Comparison of ENCODE assay signal across 34 mouse cellular contexts in the genomic region with DNA sequence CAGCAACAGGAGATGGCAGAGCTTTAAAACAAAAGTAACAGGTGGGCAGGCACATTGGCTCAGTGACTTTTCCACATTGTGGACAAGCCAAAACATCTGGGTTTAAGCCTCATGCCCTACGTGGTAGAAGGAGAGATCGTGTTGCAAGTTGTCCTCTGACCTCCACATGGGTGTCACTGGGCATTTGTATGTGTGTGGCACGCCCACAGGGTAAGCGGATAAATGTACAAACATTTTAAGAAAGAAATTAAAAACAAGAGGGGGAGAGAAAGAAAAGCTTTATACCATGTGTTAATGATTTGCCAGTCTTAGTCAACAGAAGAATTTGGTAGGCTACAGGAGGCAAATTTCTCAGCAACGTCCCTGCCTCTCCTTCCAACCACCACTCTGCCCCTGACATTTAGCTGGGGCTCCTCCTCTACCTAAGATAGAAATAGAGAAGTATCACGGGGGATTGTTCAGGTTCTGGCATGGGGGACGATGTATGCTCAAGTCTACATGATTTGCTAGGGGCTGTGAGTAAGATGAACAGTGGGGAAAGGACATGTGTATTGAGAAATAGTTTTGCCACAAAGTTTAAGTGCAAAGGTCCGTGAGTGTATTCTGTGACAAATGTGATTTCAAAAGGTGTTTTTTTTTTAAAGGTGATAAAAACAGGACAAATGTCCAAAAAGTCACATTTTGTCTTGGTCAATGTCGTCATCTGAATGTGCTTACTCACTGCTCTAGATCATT. TPM values are rescaled to one million over a fixed set of nuclear protein-coding genes. Genes with fewer than 3 reads are reported as not detected.
DNase-seq lines count a peak whose midpoint lies in the region; ATAC-seq and TF ChIP-seq lines count a peak whose summit lies in the region.
"Had no signal": no experiment of that assay in that cellular context is flagged by ENCODE, and none has a peak within 500 bp of the region (broad histone marks: within the 10 kb centered on the region; RNA-seq: fewer than 3 reads in every experiment).

No protein-coding gene starts in this region.

- no peak overlapping the region for H3K9ac ChIP-seq in embryonic facial prominence, embryonic 11.5 days (replicated peaks; ENCODE audit: low read length)
- H3K9ac ChIP-seq in CH12.LX (ENCODE audit: insufficient read depth, low read depth): no peak overlapping the region
- peak overlapping the region; percentile 51; the same call in 1 of the 2 replicates for H3K9ac ChIP-seq in liver, postnatal 0 days (replicated peaks)
- H3K9ac ChIP-seq: embryonic facial prominence, embryonic 13.5 days; forebrain, embryonic 12.5 days; intestine, embryonic 15.5 days; liver, embryonic 13.5 days; neural tube, embryonic 15.5 days had no signal

- no peak for TF ChIP-seq POLR2A in CH12.LX (IDR thresholded peaks at IDR 0.05; ENCODE audit: low read depth, low read length)

- no peaks in the 10 kb centered on the region for H3K36me3 ChIP-seq in embryonic facial prominence, embryonic 11.5 days (replicated peaks; ENCODE audit: control insufficient read depth, insufficient read depth, low read depth, low read length)
- no peaks in the 10 kb centered on the region for H3K36me3 ChIP-seq in embryonic facial prominence, embryonic 10.5 days (replicated peaks)
- no peaks in the 10 kb centered on the region for H3K36me3 ChIP-seq in CH12.LX (replicated peaks in 1 of 2; ENCODE audit: control insufficient read depth in 1 of 2, insufficient read depth in 1 of 2, low read length in 1 of 2)
- no peaks in the 10 kb centered on the region for H3K36me3 ChIP-seq in liver, postnatal 0 days (replicated peaks; ENCODE audit: insufficient read depth, low read length)
- H3K36me3 ChIP-seq: embryonic facial prominence, embryonic 13.5 days; forebrain, embryonic 12.5 days; intestine, embryonic 15.5 days; limb, embryonic 10.5 days; liver, embryonic 13.5 days; neural tube, embryonic 15.5 days had no signal

- H3K4me1 ChIP-seq in embryonic facial prominence, embryonic 11.5 days (ENCODE audit: control insufficient read depth, insufficient read depth, low read length): no peaks in the 10 kb centered on the region
- peaks cover 6% of the 10 kb centered on the region for H3K4me1 ChIP-seq in embryonic facial prominence, embryonic 10.5 days
- H3K4me1 ChIP-seq in CH12.LX (ENCODE audit: control insufficient read depth in 1 of 2, insufficient read depth in 2 of 2): peaks cover 3 to 18% of the 10 kb centered on the region in 2 experiments; a peak in 3 of 4 replicates
- no peaks in the 10 kb centered on the region for H3K4me1 ChIP-seq in liver, postnatal 0 days (ENCODE audit: insufficient read depth)
- H3K4me1 ChIP-seq: forebrain, embryonic 12.5 days; intestine, embryonic 15.5 days; liver, embryonic 13.5 days; neural tube, embryonic 15.5 days had no signal

- dilution Hi-C loops in CH12.LX (cut with MboI; ENCODE audit: extremely low pct_ligation_motif_present, extremely low pct_unique_long_range_greater_than_20kb, low sequenced_read_pairs): no loop called here

- H3K27ac ChIP-seq in embryonic facial prominence, embryonic 11.5 days (replicated peaks; ENCODE audit: low read depth, low read length): no peak overlapping the region
- no peak overlapping the region for H3K27ac ChIP-seq in embryonic facial prominence, embryonic 10.5 days (replicated peaks)
- H3K27ac ChIP-seq in CH12.LX (ENCODE audit: insufficient read depth, low read depth): no peak overlapping the region
- H3K27ac ChIP-seq in liver, postnatal 0 days (ENCODE audit: low read depth): peak overlapping the region; percentile 95
- H3K27ac ChIP-seq: embryonic facial prominence, embryonic 13.5 days; forebrain, embryonic 12.5 days; gastrocnemius, adult 2 months; intestine, embryonic 15.5 days; limb, embryonic 10.5 days; liver, embryonic 13.5 days; neural tube, embryonic 15.5 days; stomach, postnatal 0 days had no signal

- in situ Hi-C loops in CH12.LX (cut with MboI; ENCODE audit: low pct_ligation_motif_present, low pct_unique_long_range_greater_than_20kb, low sequenced_read_pairs): no loop called here

- TF ChIP-seq RAD21 in CH12.LX (IDR thresholded peaks at IDR 0.05; ENCODE audit: low read depth, low read length): no peak

- ATAC-seq in embryonic facial prominence, embryonic 11.5 days (replicated peaks; ENCODE audit: insufficient number of reproducible peaks, low FRiP score, low TSS enrichment, low read depth): no peak
- ATAC-seq in liver, postnatal 0 days: peak; percentile 88
- ATAC-seq: CD4-positive, CD25-positive, alpha-beta regulatory T cell, adult 4 months; hindbrain, embryonic 16.5 days; intestine, embryonic 15.5 days; midbrain, embryonic 16.5 days; Patski had no signal

- WGBS in embryonic facial prominence, embryonic 11.5 days: 55% methylated on average over 9 of the region's 9 CpGs
- WGBS in embryonic facial prominence, embryonic 10.5 days: 62% methylated on average over 9 of the region's 9 CpGs
- 44% methylated on average over 9 of the region's 9 CpGs for WGBS in liver, postnatal 0 days (ENCODE audit: insufficient replicate concordance)

- no peak overlapping the region for H3K4me3 ChIP-seq in embryonic facial prominence, embryonic 11.5 days (ENCODE audit: low read depth, low read length)
- no peak overlapping the region for H3K4me3 ChIP-seq in embryonic facial prominence, embryonic 10.5 days
- no peak overlapping the region for H3K4me3 ChIP-seq in CH12.LX (replicated peaks in 1 of 3; ENCODE audit: low read depth in 2 of 3, low read length in 2 of 3, poor library complexity in 1 of 3)
- H3K4me3 ChIP-seq in liver, postnatal 0 days (ENCODE audit: low read depth, low read length): no peak overlapping the region
- H3K4me3 ChIP-seq: embryonic facial prominence, embryonic 13.5 days; erythroblast, embryonic 14.5 days; forebrain, embryonic 12.5 days; gastrocnemius, adult 2 months; intestine, embryonic 15.5 days; limb, embryonic 10.5 days; liver, embryonic 13.5 days; neural tube, embryonic 15.5 days had no signal

- H3K4me2 ChIP-seq in embryonic facial prominence, embryonic 11.5 days (ENCODE audit: low read depth, low read length): no peak overlapping the region
- no peak overlapping the region for H3K4me2 ChIP-seq in CH12.LX (ENCODE audit: insufficient read depth, low read depth, poor library complexity, severe bottlenecking)
- H3K4me2 ChIP-seq in liver, postnatal 0 days (ENCODE audit: low read depth, low read length): no peak overlapping the region
- H3K4me2 ChIP-seq: embryonic facial prominence, embryonic 13.5 days; forebrain, embryonic 12.5 days; heart, embryonic 11.5 days; intestine, embryonic 15.5 days; liver, embryonic 13.5 days; neural tube, embryonic 15.5 days had no signal

- DNase-seq in embryonic facial prominence, embryonic 11.5 days (ENCODE audit: low spot score): peak; percentile 11
- DNase-seq in embryonic facial prominence, embryonic 10.5 days (ENCODE audit: low spot score): no peak
- peak; percentile 59 for DNase-seq in kidney, adult 9 months
- no peak for DNase-seq in kidney, postnatal 10 days
- DNase-seq in CH12.LX (ENCODE audit: extremely low read depth): no peak
- DNase-seq in liver, postnatal 0 days: peak; percentile 54
- no peak for DNase-seq in natural killer cell, adult 2 months (ENCODE audit: low spot score in 2 of 2)
- no peak for DNase-seq in cerebellum, adult 8-10 months
- DNase-seq: cerebellum, adult 11-12 months; cerebellum, postnatal 14 days; gastrocnemius, adult 2 months; liver, embryonic 13.5 days; lung, postnatal 4 days; right cerebral cortex, adult 18-20 months; thymus, adult 2 months had no signal

- no peaks in the 10 kb centered on the region for H3K79me2 ChIP-seq in CH12.LX (replicated peaks; ENCODE audit: control insufficient read depth, extremely low read depth, insufficient read depth, poor library complexity, severe bottlenecking)

- H3K9me3 ChIP-seq in embryonic facial prominence, embryonic 11.5 days (replicated peaks; ENCODE audit: control insufficient read depth, low read length): no peaks in the 10 kb centered on the region
- H3K9me3 ChIP-seq in embryonic facial prominence, embryonic 10.5 days: no peaks in the 10 kb centered on the region
- H3K9me3 ChIP-seq in CH12.LX (replicated peaks; ENCODE audit: low read length): no peaks in the 10 kb centered on the region
- no peaks in the 10 kb centered on the region for H3K9me3 ChIP-seq in liver, postnatal 0 days (ENCODE audit: low read length)
- H3K9me3 ChIP-seq: embryonic facial prominence, embryonic 13.5 days; forebrain, embryonic 12.5 days; intestine, embryonic 15.5 days; limb, embryonic 10.5 days; liver, embryonic 13.5 days; neural tube, embryonic 15.5 days had no signal

- TF ChIP-seq EP300 in CH12.LX (IDR thresholded peaks at IDR 0.05; ENCODE audit: low read length): no peak
- peak; percentile 57; the same call in 1 of the 2 replicates for TF ChIP-seq EP300 in liver, postnatal 0 days (IDR thresholded peaks at IDR 0.05; ENCODE audit: low read depth)

- TF ChIP-seq CTCF in CH12.LX (conservative IDR thresholded peaks at IDR 0.05 in 1 of 2, IDR thresholded peaks at IDR 0.05 in 1 of 2; ENCODE audit: low read depth in 2 of 2, low read length in 2 of 2): no peak
- no peak for TF ChIP-seq CTCF in liver, postnatal 0 days (IDR thresholded peaks at IDR 0.05; ENCODE audit: low read depth)

- no peaks in the 10 kb centered on the region for H3K27me3 ChIP-seq in embryonic facial prominence, embryonic 11.5 days (ENCODE audit: control insufficient read depth, insufficient read depth, low read length)
- no peaks in the 10 kb centered on the region for H3K27me3 ChIP-seq in embryonic facial prominence, embryonic 10.5 days (replicated peaks; ENCODE audit: low read depth, poor library complexity, severe bottlenecking)
- H3K27me3 ChIP-seq in CH12.LX (replicated peaks): no peaks in the 10 kb centered on the region
- H3K27me3 ChIP-seq in liver, postnatal 0 days (ENCODE audit: insufficient read depth, low read length): no peaks in the 10 kb centered on the region
- H3K27me3 ChIP-seq: embryonic facial prominence, embryonic 13.5 days; forebrain, embryonic 12.5 days; intestine, embryonic 15.5 days; liver, embryonic 13.5 days; neural tube, embryonic 15.5 days; Patski had no signal

TF ChIP-seq in CH12.LX, 34 proteins besides CTCF, POLR2A, EP300 and RAD21:
- TF ChIP-seq ZKSCAN1 (IDR thresholded peaks at IDR 0.05; ENCODE audit: borderline replicate concordance, low read depth, low read length): no peak
- TF ChIP-seq MXI1 (IDR thresholded peaks at IDR 0.05; ENCODE audit: low read depth, low read length): peak; percentile 32; the same call in 1 of the 2 replicates

RNA-seq across cellular contexts. Expression of a gene that starts 6.0 kb away (rescaled TPM):
- polyA plus RNA-seq in embryonic facial prominence, embryonic 11.5 days (2014; fragmentation: Nextera tagmentation; extraction: Ambion mirVana): not detected in 2 replicates
- not detected in 2 replicates for polyA plus RNA-seq in embryonic facial prominence, embryonic 10.5 days (2016; fragmentation: Nextera tagmentation; extraction: Ambion mirVana)
- total RNA-seq in CH12.LX (2012; rRNA removed) (not detected in 2 replicates), CH12.LX (2014; rRNA removed) (not detected in 2 replicates)
- not detected in 2 replicates for polyA plus RNA-seq in CH12.LX (2012; ENCODE audit: insufficient read length, low read depth)
- polyA plus RNA-seq in liver, postnatal 0 days (2015; fragmentation: Nextera tagmentation; extraction: Ambion mirVana): 1.2 and 1.4 TPM in 2 replicates
- total RNA-seq: adrenal gland, adult 18-20 months; ES-E14; hematopoietic stem cell, adult 5-6 weeks; layer of hippocampus, postnatal 25 days; megakaryocyte-erythroid progenitor cell, adult 5-6 weeks had no signal
- polyA plus RNA-seq: CD4-positive, CD25-positive, alpha-beta regulatory T cell, adult 4 months; embryonic facial prominence, embryonic 13.5 days; erythroblast, embryonic 14.5 days; forebrain, embryonic 12.5 days; heart, embryonic 11.5 days; hindbrain, embryonic 16.5 days; intestine, embryonic 15.5 days; limb, embryonic 10.5 days; liver, embryonic 13.5 days; lung, embryonic 16.5 days; neural tube, embryonic 15.5 days; Patski; small intestine, adult 2 months; stomach, postnatal 0 days had no signal

Comparison
In these comparisons a context has a peak if more than half of its experiments do, and no peak if none do; other contexts are left out.
1. DNase-seq: peak in embryonic facial prominence, embryonic 11.5 days (single experiment), kidney, adult 9 months (single experiment) and liver, postnatal 0 days (single experiment); none in embryonic facial prominence, embryonic 10.5 days (single experiment), kidney, postnatal 10 days (single experiment), CH12.LX (single experiment), natural killer cell, adult 2 months (0 of 2) and cerebellum, adult 8-10 months (single experiment).